Mouse (Mus musculus): ENCODE data around the gene Sdk2. TPM values are rescaled to one million over a fixed set of nuclear protein-coding genes. Genes with fewer than 3 reads are reported as not detected.

The Sdk2 gene
- polyA plus RNA-seq, 1 experiment from 2014 or later = 5.3 TPM

DNA sequence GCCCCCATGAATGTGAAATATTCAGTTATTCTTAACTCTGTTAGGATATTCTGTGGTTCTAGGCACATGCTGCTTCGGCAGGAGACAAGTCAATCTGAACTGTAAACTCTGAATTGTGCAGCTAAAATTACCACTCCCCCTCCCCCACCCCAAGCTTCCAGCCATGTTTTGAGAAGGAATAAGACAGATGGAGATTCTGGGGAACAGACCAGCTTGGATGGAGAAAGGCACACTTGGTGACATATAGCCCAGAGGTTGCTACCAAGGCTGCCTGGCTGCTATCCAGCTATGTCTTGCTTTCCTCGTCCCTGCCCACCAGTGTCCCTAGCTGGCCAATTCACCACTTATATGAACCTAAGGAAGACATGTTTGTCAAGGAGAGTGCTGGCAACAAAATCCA lies 284.8 kb downstream of the Sdk2 start:
- Histone ChIP-seq H3K4me2 (ENCODE audit: low read length) (no peak overlapping the region), H3K27me3 (ENCODE audit: control insufficient read depth, insufficient read depth, low read length) (no peaks in the 10 kb centered on the region), H3K4me3 (replicated peaks; ENCODE audit: low read depth, low read length) (no peak overlapping the region), H3K9me3 (ENCODE audit: control insufficient read depth, low read length) (no peaks in the 10 kb centered on the region), H3K27ac (replicated peaks; ENCODE audit: low read depth, low read length) (peak overlapping the region; percentile 26; the same call in 1 of the 2 replicates), H3K9ac (replicated peaks; ENCODE audit: low read length) (no peak overlapping the region), H3K4me1 (ENCODE audit: control insufficient read depth, insufficient read depth, low read length) (peaks cover 27% of the 10 kb centered on the region), H3K36me3 (ENCODE audit: control insufficient read depth, insufficient read depth, low read length) (0 out of 2 replicates have a peak, but pooled peaks cover 5% of the 10 kb centered on the region)
- DNase-seq (no peak), ATAC-seq (ENCODE audit: low FRiP score, low TSS enrichment) (no peak)
- 72% methylated on average over 2 of the region's 2 CpGs for WGBS

GRCm38 (mm10) chr11:113779680-113780041 lies 287.2 kb downstream of the Sdk2 start:
- Histone ChIP-seq H3K27ac (replicated peaks; ENCODE audit: low read depth, low read length) (no peak overlapping the region), H3K9me3 (ENCODE audit: control insufficient read depth, low read length) (no peaks in the 10 kb centered on the region), H3K4me3 (replicated peaks; ENCODE audit: low read depth, low read length) (no peak overlapping the region), H3K36me3 (ENCODE audit: control insufficient read depth, insufficient read depth, low read length) (0 out of 2 replicates have a peak, but pooled peaks cover 5% of the 10 kb centered on the region), H3K4me2 (ENCODE audit: low read length) (no peak overlapping the region), H3K27me3 (ENCODE audit: control insufficient read depth, insufficient read depth, low read length) (no peaks in the 10 kb centered on the region), H3K4me1 (ENCODE audit: control insufficient read depth, insufficient read depth, low read length) (peaks cover 9% of the 10 kb centered on the region; the same call in 1 of the 2 replicates), H3K9ac (replicated peaks; ENCODE audit: low read length) (no peak overlapping the region)
- DNase-seq (no peak), ATAC-seq (ENCODE audit: low FRiP score, low TSS enrichment) (no peak)
- WGBS = 11% methylated on average over 6 of the region's 6 CpGs

DNA sequence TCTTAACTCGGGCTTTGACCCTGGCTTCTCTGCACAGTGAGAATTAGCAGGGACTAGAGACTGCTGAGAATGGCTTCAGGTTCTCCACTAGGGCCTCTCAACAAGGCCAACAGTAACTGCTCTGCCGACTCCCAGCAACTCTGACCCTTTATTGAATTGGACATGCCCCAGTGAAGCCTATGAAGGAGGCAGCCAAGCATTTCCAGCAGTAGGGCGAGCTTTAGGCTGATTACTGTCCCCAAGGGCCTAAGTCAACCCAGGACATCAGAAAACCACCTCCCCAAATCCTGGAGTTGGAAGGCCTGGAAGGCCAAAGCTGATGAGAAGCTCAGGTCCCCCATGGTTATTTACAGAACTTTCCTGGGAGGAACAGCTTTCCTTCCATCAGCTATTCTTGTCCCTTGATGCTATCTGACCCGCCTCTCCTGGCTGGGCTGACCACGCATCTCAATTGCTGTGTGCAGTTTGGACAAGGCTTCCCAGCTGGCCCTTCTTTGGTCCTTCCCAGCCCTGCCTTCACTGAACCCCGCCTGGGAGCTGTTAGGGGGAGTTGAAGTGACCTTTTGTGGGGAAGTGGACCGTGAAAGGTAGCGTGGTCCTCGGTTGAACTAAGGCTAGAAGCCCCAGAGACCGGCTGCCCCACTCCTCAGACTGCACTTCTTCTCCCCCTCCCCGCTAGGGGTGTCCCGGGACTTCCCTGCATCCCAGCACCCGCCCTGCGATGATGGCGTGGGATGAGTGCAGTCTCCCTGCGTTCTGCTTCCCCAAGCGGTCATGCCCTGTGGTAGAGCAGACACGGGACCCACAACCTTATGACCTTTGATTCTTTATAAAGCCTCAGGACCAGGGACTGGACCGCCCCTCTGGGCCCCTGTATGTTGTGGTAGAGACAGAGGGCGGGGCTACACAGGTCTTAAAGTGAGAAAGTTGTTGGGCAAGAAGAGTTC lies 287.8 kb downstream of the Sdk2 start:
- Histone ChIP-seq H3K9me3 (ENCODE audit: control insufficient read depth, low read length) (no peaks in the 10 kb centered on the region), H3K36me3 (ENCODE audit: control insufficient read depth, insufficient read depth, low read length) (0 out of 2 replicates have a peak, but pooled peaks cover 5% of the 10 kb centered on the region), H3K27me3 (ENCODE audit: control insufficient read depth, insufficient read depth, low read length) (no peaks in the 10 kb centered on the region), H3K9ac (replicated peaks; ENCODE audit: low read length) (no peak overlapping the region), H3K27ac (replicated peaks; ENCODE audit: low read depth, low read length) (no peak overlapping the region), H3K4me1 (ENCODE audit: control insufficient read depth, insufficient read depth, low read length) (peaks cover 5% of the 10 kb centered on the region; the same call in 1 of the 2 replicates), H3K4me3 (replicated peaks; ENCODE audit: low read depth, low read length) (no peak overlapping the region), H3K4me2 (ENCODE audit: low read length) (no peak overlapping the region)
- no peak for ATAC-seq (ENCODE audit: low FRiP score, low TSS enrichment)
- no peak for DNase-seq
- WGBS = 14% methylated on average over 20 of the region's 20 CpGs

- no peak for ATAC-seq (ENCODE audit: low FRiP score, low TSS enrichment)
- H3K36me3 ChIP-seq (ENCODE audit: control insufficient read depth, insufficient read depth, low read length) = 0 out of 2 replicates have a peak, but pooled peaks cover 5% of the 10 kb centered on the region
- H3K9me3 ChIP-seq (ENCODE audit: control insufficient read depth, low read length) = no peaks in the 10 kb centered on the region
- no peak overlapping the region for H3K4me2 ChIP-seq (ENCODE audit: low read length)
- H3K27me3 ChIP-seq (ENCODE audit: control insufficient read depth, insufficient read depth, low read length) = no peaks in the 10 kb centered on the region
- 62% methylated on average over 8 of the region's 8 CpGs for WGBS
- H3K27ac ChIP-seq (replicated peaks; ENCODE audit: low read depth, low read length) = no peak overlapping the region
- peaks cover 5% of the 10 kb centered on the region; the same call in 1 of the 2 replicates for H3K4me1 ChIP-seq (ENCODE audit: control insufficient read depth, insufficient read depth, low read length)
- H3K4me3 ChIP-seq (replicated peaks; ENCODE audit: low read depth, low read length) = no peak overlapping the region
- no peak for DNase-seq
- no peak overlapping the region for H3K9ac ChIP-seq (replicated peaks; ENCODE audit: low read length)
Observed at GRCm38 (mm10) chr11:113777878-113778464, 288.9 kb downstream of the Sdk2 start.

GRCm38 (mm10) chr11:113776851-113777511 lies 289.9 kb downstream of the Sdk2 start:
- no peaks in the 10 kb centered on the region for H3K9me3 ChIP-seq (ENCODE audit: control insufficient read depth, low read length)
- DNase-seq (no peak), ATAC-seq (ENCODE audit: low FRiP score, low TSS enrichment) (no peak)
- H3K9ac ChIP-seq (replicated peaks; ENCODE audit: low read length) = no peak overlapping the region
- no peak overlapping the region for H3K4me2 ChIP-seq (ENCODE audit: low read length)
- 0 out of 2 replicates have a peak, but pooled peaks cover 5% of the 10 kb centered on the region for H3K36me3 ChIP-seq (ENCODE audit: control insufficient read depth, insufficient read depth, low read length)
- 77% methylated on average over 14 of the region's 14 CpGs for WGBS
- H3K27ac ChIP-seq (replicated peaks; ENCODE audit: low read depth, low read length) = no peak overlapping the region
- H3K27me3 ChIP-seq (ENCODE audit: control insufficient read depth, insufficient read depth, low read length) = no peaks in the 10 kb centered on the region
- peaks cover 5% of the 10 kb centered on the region; the same call in 1 of the 2 replicates for H3K4me1 ChIP-seq (ENCODE audit: control insufficient read depth, insufficient read depth, low read length)
- H3K4me3 ChIP-seq (replicated peaks; ENCODE audit: low read depth, low read length) = no peak overlapping the region

GRCm38 (mm10) chr11:113774773-113775172 lies 292.1 kb downstream of the Sdk2 start:
- Histone ChIP-seq H3K36me3 (ENCODE audit: control insufficient read depth, insufficient read depth, low read length) (no peaks in the 10 kb centered on the region), H3K9ac (replicated peaks; ENCODE audit: low read length) (no peak overlapping the region), H3K4me3 (replicated peaks; ENCODE audit: low read depth, low read length) (no peak overlapping the region), H3K9me3 (ENCODE audit: control insufficient read depth, low read length) (no peaks in the 10 kb centered on the region), H3K4me2 (ENCODE audit: low read length) (no peak overlapping the region), H3K27ac (replicated peaks; ENCODE audit: low read depth, low read length) (no peak overlapping the region), H3K4me1 (ENCODE audit: control insufficient read depth, insufficient read depth, low read length) (peaks cover 5% of the 10 kb centered on the region; the same call in 1 of the 2 replicates), H3K27me3 (ENCODE audit: control insufficient read depth, insufficient read depth, low read length) (no peaks in the 10 kb centered on the region)
- 71% methylated on average over 3 of the region's 3 CpGs for WGBS
- ATAC-seq (ENCODE audit: low FRiP score, low TSS enrichment) (no peak), DNase-seq (no peak)

DNA sequence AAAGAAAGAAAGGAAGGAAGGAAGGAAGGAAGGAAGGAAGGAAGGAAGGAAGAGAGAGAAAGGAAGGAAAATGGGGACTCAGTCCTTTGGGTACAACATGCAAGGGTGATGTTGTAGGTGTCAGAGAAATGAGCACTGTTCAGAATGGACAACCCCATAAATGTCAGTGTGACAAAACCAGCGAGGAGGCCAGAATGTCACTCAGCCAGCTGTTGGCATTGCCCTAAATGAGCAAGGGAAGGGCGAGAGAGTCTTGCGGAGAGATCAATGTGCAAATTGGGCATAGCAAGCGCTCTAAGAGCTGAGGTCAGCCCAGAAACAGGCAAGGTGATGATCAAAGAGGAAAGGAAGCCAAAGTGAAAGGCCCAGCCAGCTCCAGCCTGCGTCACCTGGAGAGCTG lies 293.7 kb downstream of the Sdk2 start:
- Histone ChIP-seq H3K36me3 (ENCODE audit: control insufficient read depth, insufficient read depth, low read length) (no peaks in the 10 kb centered on the region), H3K4me1 (ENCODE audit: control insufficient read depth, insufficient read depth, low read length) (no peaks in the 10 kb centered on the region), H3K9ac (replicated peaks; ENCODE audit: low read length) (no peak overlapping the region), H3K27ac (replicated peaks; ENCODE audit: low read depth, low read length) (no peak overlapping the region), H3K27me3 (ENCODE audit: control insufficient read depth, insufficient read depth, low read length) (no peaks in the 10 kb centered on the region), H3K4me2 (ENCODE audit: low read length) (no peak overlapping the region), H3K9me3 (ENCODE audit: control insufficient read depth, low read length) (no peaks in the 10 kb centered on the region), H3K4me3 (replicated peaks; ENCODE audit: low read depth, low read length) (no peak overlapping the region)
- DNase-seq (no peak), ATAC-seq (ENCODE audit: low FRiP score, low TSS enrichment) (no peak)
- WGBS = 88% methylated on average over 5 of the region's 5 CpGs

GRCm38 (mm10) chr11:113771187-113771586 lies 295.7 kb downstream of the Sdk2 start:
- ATAC-seq (ENCODE audit: low FRiP score, low TSS enrichment) = no peak
- DNase-seq = no peak
- Histone ChIP-seq H3K27ac (replicated peaks; ENCODE audit: low read depth, low read length) (no peak overlapping the region), H3K9me3 (ENCODE audit: control insufficient read depth, low read length) (no peaks in the 10 kb centered on the region), H3K4me3 (replicated peaks; ENCODE audit: low read depth, low read length) (no peak overlapping the region), H3K36me3 (ENCODE audit: control insufficient read depth, insufficient read depth, low read length) (no peaks in the 10 kb centered on the region), H3K4me1 (ENCODE audit: control insufficient read depth, insufficient read depth, low read length) (peaks cover 8% of the 10 kb centered on the region; the same call in 1 of the 2 replicates), H3K4me2 (ENCODE audit: low read length) (no peak overlapping the region), H3K27me3 (ENCODE audit: control insufficient read depth, insufficient read depth, low read length) (no peaks in the 10 kb centered on the region), H3K9ac (replicated peaks; ENCODE audit: low read length) (no peak overlapping the region)
- 88% methylated on average over 13 of the region's 13 CpGs for WGBS

Data from midbrain, embryonic 14.5 days (tissue).